Mouse (Mus musculus) layer of hippocampus, adult 2 months (tissue): ENCODE data around the gene Card10. TPM values are rescaled to one million over a fixed set of nuclear protein-coding genes. Genes with fewer than 3 reads are reported as not detected.

Source experiments
- DNase-seq, 2 experiments: peaks; one replicate each; pipeline ENCODE4 v3.0.0; 2022; ENCODE audit warnings: low spot score in 2 of 2
- H3K27ac ChIP-seq: fragments of 200-600 bp; 2 replicates; pipeline ENCODE4 v1.8.1; 2022
- H3K4me3 ChIP-seq: fragments of 200-600 bp; 2 replicates; pipeline ENCODE4 v1.8.1; 2022; ENCODE audit warnings: mild to moderate bottlenecking
- CTCF ChIP-seq: fragments of 200-600 bp; conservative IDR thresholded peaks from 2 replicates; pipeline ENCODE4 v1.8.1; 2022; ENCODE audit warnings: antibody characterized with exemption, mild to moderate bottlenecking, moderate library complexity
- total RNA-seq, 2 experiments: library from RNA; stranded (reverse); gene quantifications; 2 replicates each; pipeline ENCODE4 v1.2.3; 2021

Gene Card10
- total RNA-seq, 2 experiments from 2014 or later, result 5.4 to 5.5 TPM

DNA sequence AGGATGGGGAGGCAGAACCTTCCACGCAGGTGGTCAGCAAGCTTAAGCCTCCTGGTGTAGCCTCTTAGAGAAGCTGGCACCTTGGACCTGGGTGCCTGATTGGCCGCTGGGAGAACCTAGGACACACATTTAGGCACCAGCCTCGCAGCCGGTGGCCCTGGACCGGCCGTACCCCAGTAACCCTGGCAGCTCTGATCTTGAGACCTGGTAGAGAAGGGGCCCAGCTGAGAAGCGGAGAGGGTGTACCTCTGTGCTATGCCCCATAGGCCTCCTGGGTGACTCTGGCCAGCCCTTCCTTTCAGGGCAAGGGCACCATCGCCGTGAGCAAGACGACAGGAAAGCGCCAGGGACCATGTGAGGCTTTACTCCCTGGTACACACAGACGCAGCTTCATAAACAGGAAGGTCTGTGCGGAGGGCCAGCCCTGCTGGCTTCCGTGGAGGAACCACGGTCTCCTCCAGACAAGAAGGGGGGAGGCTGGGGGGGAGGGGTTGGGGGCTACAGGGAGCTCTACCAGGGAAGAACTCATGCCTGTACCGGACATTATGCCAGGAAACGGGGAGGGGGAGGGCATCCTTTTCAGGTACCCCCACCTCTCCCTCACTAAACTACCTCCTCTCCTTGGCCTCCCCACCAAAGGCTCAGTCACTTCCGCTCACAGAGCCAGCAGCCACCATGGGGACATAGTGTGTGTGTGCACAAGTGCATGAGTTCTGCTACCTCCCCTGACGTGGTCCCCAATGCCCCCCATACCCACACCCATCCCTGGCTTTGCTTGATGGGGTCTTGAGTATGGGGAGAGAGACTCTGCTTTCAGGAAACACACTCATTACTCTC is 31.1 kb downstream of the Card10 start:
- H3K4me3 ChIP-seq, result peak overlapping the region; percentile 28
- H3K27ac ChIP-seq, result peak overlapping the region; percentile 78
- DNase-seq, result no peak
- TF ChIP-seq CTCF, result no peak

GRCm38 (mm10) chr15:78770983-78771355 is 31.9 kb downstream of the Card10 start:
- H3K27ac ChIP-seq, result peak overlapping the region; percentile 78; the same call in 1 of the 2 replicates
- H3K4me3 ChIP-seq, result peak overlapping the region; percentile 28; the same call in 1 of the 2 replicates
- DNase-seq, result no peak
- TF ChIP-seq CTCF, result no peak

DNA sequence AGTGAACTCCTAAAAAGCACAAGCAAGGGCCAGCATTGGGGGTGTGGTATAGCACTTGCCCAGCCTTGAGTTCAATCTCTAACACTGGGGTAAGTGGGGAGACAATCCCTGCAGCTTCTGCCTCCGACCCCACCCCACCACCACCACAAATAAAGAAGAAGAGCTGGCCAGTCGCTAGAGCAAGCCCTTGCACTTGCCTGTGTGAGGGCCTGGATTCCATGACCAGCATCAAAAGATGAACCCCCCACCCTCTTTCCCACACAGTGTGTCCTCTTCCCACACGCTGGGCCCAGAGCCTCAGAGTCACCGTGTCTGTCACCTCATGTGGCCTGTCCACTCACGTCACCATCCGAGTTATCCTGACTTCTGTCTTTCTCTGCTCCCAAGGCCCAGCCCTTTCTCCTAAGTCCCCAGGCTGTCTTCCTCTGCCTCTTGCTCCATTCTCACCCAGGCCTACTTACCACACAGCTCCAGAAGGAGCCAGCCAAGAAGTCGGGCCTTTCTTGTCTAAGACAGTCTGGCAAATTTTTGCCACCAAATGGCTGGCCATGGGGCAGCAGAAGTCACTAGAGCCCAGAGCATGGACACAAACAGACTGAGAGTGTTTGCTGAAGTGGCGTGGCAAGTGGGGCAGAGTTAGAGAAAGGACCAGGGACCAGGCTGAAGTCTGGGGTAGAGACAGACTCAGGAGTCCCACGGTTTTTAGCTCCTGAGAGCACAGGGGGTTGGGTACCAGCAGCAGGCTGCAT is 32.4 kb downstream of the Card10 start:
- no peak for DNase-seq
- no peak for TF ChIP-seq CTCF
- Histone ChIP-seq H3K27ac (peak overlapping the region; percentile 32; the same call in 1 of the 2 replicates), H3K4me3 (no peak overlapping the region)

GRCm38 (mm10) chr15:78769064-78769463 is 33.8 kb downstream of the Card10 start:
- peak; percentile 66 for TF ChIP-seq CTCF
- no peak for DNase-seq
- no peak overlapping the region for H3K4me3 ChIP-seq

GRCm38 (mm10) chr15:78763704-78764103 is 39.1 kb downstream of the Card10 start:
- Histone ChIP-seq H3K27ac (no peak overlapping the region), H3K4me3 (no peak overlapping the region)
- DNase-seq, result no peak
- no peak for TF ChIP-seq CTCF

More at GRCm38 (mm10) chr15:78769064-78769463, 33.8 kb downstream of the Card10 start:
- H3K27ac ChIP-seq, result no peak overlapping the region

DNA sequence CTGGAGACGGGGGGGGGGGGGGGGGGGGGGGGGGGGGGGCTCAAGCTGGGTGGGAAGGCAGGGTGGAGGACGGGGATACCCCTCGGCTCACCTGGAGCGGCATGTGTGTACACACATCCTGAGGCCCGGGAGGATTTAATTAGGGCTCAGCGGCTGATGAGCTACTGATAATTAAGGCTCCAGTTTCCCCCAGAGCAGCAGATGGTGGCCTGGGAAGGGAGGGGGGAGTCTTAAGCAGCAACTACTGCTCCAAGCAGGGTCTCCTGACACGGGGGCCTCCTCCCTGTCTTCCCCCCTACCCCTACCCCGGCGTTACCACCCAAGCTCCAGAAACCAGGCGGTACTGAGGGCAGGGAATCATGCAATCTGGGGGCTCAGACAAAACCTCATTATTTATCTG is 39.6 kb downstream of the Card10 start:
- DNase-seq, result no peak
- Histone ChIP-seq H3K4me3 (no peak overlapping the region), H3K27ac (no peak overlapping the region)
- no peak for TF ChIP-seq CTCF

GRCm38 (mm10) chr15:78761112-78761511 is 41.7 kb downstream of the Card10 start:
- H3K27ac ChIP-seq, result no peak overlapping the region
- no peak for TF ChIP-seq CTCF
- DNase-seq, result no peak
- H3K4me3 ChIP-seq, result no peak overlapping the region

- Histone ChIP-seq H3K27ac (no peak overlapping the region), H3K4me3 (no peak overlapping the region)
- no peak for TF ChIP-seq CTCF
- no peak for DNase-seq
Observed at GRCm38 (mm10) chr15:78758132-78758531, 44.7 kb downstream of the Card10 start.

DNA sequence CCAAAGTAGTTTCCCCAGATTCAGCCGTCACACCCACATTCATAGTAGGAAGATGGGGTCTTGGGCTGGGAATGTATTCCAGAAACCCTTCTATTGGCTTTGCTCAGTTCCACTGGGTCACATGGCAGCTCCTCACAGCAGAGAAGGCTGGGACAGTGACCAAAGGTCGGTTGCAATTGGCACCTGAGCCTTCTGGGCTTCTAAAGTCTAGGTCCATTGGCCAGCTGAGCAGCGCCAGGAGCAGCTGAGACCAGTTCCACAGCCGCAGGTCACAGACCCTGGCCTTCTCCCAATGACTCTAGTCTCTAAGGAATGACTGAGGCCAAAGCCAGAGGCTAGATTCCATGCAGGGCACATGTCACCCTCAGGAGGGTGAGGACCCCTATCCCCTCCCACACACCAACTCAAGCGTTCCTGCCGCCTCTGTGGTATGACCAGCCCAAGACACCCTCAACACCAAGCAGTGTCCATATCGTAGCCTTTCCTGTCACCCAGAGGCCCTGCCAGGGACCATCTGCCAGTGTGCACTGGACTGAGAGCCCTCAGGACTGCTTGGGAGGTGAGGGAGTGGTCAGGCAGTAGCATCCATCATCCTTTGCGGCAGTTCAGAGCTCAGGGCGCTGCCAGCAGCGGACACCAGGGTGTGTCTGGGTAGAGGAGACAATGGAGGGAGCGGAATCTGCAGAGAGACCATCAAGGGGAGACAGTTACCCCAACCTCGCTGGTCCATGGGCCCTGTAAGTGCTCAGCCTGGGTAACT is 46.7 kb downstream of the Card10 start:
- no peak for TF ChIP-seq CTCF
- no peak overlapping the region for H3K27ac ChIP-seq
- no peak for DNase-seq
- H3K4me3 ChIP-seq, result no peak overlapping the region

- H3K4me3 ChIP-seq, result no peak overlapping the region
- no peak for TF ChIP-seq CTCF
- DNase-seq, result no peak
- no peak overlapping the region for H3K27ac ChIP-seq
Observed at GRCm38 (mm10) chr15:78755226-78755625, 47.6 kb downstream of the Card10 start.

GRCm38 (mm10) chr15:78754144-78754543 is 48.7 kb downstream of the Card10 start:
- TF ChIP-seq CTCF, result no peak
- Histone ChIP-seq H3K4me3 (no peak overlapping the region), H3K27ac (no peak overlapping the region)
- no peak for DNase-seq

DNA sequence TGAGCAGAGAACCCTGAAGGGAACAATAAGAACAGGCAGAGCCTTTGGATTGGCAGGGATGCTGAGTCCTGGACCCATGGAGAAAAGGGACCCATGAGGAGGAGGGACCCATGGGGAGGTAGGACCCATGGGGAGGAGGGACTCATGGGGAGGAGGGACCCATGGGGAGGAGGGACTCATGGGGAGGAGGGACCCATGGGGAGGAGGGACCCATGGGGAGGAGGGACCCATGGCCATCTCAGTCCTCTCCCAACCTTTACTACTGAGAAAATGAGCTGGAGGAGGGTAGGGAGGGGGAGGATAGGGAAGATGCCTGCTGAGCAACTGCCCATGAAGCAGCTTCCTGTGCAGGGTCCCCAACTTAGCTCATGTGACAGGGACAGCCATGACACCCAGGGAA is 49.9 kb downstream of the Card10 start:
- DNase-seq, result no peak
- TF ChIP-seq CTCF, result no peak
- Histone ChIP-seq H3K4me3 (no peak overlapping the region), H3K27ac (no peak overlapping the region)
